Mouse (Mus musculus) heart, postnatal 0 days (tissue): ENCODE measurements around the gene 3830406C13Rik. TPM values are rescaled to one million over a fixed set of nuclear protein-coding genes. Genes with fewer than 3 reads are reported as not detected.

Experiments
- ATAC-seq: fragments of 200-750 bp; cut with Nextera tagmentation; 2 replicates; pipeline ENCODE4 v1.8.0; 2017; ENCODE audit warnings: low read depth, moderate number of reproducible peaks, moderate library complexity; ENCODE audit not compliant: insufficient read depth
- DNase-seq: peaks from one replicate; pipeline ENCODE4 v3.0.0-alpha.2; 2016; ENCODE audit warnings: low spot score
- H3K27ac ChIP-seq: fragments of 300-500 bp; sonication (generic); 2 replicates; pipeline ENCODE4 v1.5.1; 2014; ENCODE audit warnings: low read depth, mild to moderate bottlenecking
- H3K27me3 ChIP-seq: fragments of 300-500 bp; sonication (generic); 2 replicates; pipeline ENCODE4 v1.6.1; 2014; ENCODE audit warnings: low read length, mixed read lengths; ENCODE audit not compliant: control insufficient read depth, insufficient read depth
- H3K36me3 ChIP-seq: fragments of 300-500 bp; sonication (generic); replicated peaks from 2 replicates; pipeline ENCODE4 v1.6.1; 2014; ENCODE audit warnings: low read length, mixed read lengths; ENCODE audit not compliant: control insufficient read depth, insufficient read depth
- H3K4me1 ChIP-seq: fragments of 300-500 bp; sonication (generic); 2 replicates; pipeline ENCODE4 v1.6.1; 2014; ENCODE audit warnings: antibody characterized with exemption; ENCODE audit not compliant: control insufficient read depth, insufficient read depth
- H3K4me2 ChIP-seq: fragments of 300-500 bp; sonication (generic); 2 replicates; pipeline ENCODE4 v1.6.1; 2014; ENCODE audit warnings: low read depth, mild to moderate bottlenecking, low read length, moderate library complexity
- H3K4me3 ChIP-seq: fragments of 300-500 bp; sonication (generic); 2 replicates; pipeline ENCODE4 v1.5.1; 2014; ENCODE audit warnings: low read depth, low read length
- H3K9ac ChIP-seq: fragments of 300-500 bp; sonication (generic); replicated peaks from 2 replicates; pipeline ENCODE4 v1.6.1; 2014; ENCODE audit warnings: low read depth, low read length, mixed read lengths
- H3K9me3 ChIP-seq: fragments of 300-500 bp; sonication (generic); replicated peaks from 2 replicates; pipeline ENCODE4 v1.6.1; 2016; ENCODE audit warnings: low read length; ENCODE audit not compliant: control insufficient read depth
- CTCF ChIP-seq: IDR thresholded peaks from 2 replicates; pipeline ENCODE4 v1.5.1; 2016; ENCODE audit warnings: antibody characterized with exemption, control low read depth, low read depth
- EP300 ChIP-seq: IDR thresholded peaks from 2 replicates; pipeline ENCODE4 v1.6.1; 2016; ENCODE audit warnings: antibody characterized with exemption, low read depth
- WGBS: fragments of 180-500 bp; shearing (Covaris S2); extraction: QIAGEN DNeasy Blood & Tissue Kit; methylation state at CpG from one replicate; pipeline ENCODE4 v1.1.7; 2014; 5-methylcytosine and 5-hydroxymethylcytosine counted together
- polyA plus RNA-seq: library from polyadenylated mRNA; unstranded; fragments of >200 nt; fragmentation: Nextera tagmentation; extraction: Ambion mirVana; gene quantifications from 2 replicates; pipeline ENCODE4 v1.2.1, GENCODE M21; 2015
- total RNA-seq: library from RNA; depleted of rRNA; stranded (reverse); fragments of >200 nt; gene quantifications from 2 replicates; pipeline ENCODE4 v1.2.3, GENCODE M21; 2014; ENCODE audit warnings: low replicate concordance

3830406C13Rik gene
- total and polyA plus RNA-seq, 2 experiments from 2014 or later = 42.2 to 108 TPM

DNA sequence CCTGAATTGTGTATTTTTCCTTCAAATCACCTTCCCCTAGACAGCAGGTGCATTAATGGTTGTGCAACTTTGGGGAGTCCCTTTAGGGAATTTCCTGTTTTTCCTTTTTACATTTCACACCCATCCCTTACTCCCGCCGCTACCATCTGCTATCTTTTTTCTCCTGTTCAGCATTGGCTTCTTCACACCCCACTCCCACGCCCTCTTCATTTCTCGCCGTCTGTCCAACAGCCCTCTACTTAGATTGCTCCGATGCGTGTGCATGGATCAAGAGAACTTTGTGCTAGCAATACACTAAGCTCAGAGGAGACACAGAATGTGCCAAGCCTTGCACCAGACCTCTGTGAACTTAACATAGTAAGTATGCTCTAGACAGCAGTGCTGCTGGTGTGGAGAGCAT lies 12.4 kb downstream of the 3830406C13Rik start:
- H3K4me3 ChIP-seq = no peak overlapping the region
- TF ChIP-seq EP300 (no peak), CTCF (no peak)
- peaks cover 30% of the 10 kb centered on the region for H3K36me3 ChIP-seq
- H3K4me2 ChIP-seq = no peak overlapping the region
- no peaks in the 10 kb centered on the region for H3K9me3 ChIP-seq
- DNase-seq = no peak
- ATAC-seq = no peak
- no peak overlapping the region for H3K9ac ChIP-seq
- 90% methylated on average over 7 of the region's 7 CpGs for WGBS
- no peak overlapping the region for H3K27ac ChIP-seq
- H3K4me1 ChIP-seq = no peaks in the 10 kb centered on the region
- no peaks in the 10 kb centered on the region for H3K27me3 ChIP-seq

- Histone ChIP-seq H3K4me2 (no peak overlapping the region), H3K4me1 (no peaks in the 10 kb centered on the region), H3K27me3 (no peaks in the 10 kb centered on the region), H3K27ac (no peak overlapping the region), H3K9ac (no peak overlapping the region), H3K9me3 (no peaks in the 10 kb centered on the region), H3K4me3 (no peak overlapping the region), H3K36me3 (peaks cover 34% of the 10 kb centered on the region)
- ATAC-seq = no peak
- TF ChIP-seq EP300 (no peak), CTCF (no peak)
- no peak for DNase-seq
These were observed 15.2 kb downstream of the 3830406C13Rik start for GRCm38 (mm10) chr14:12299171-12299570.

- 83% methylated on average over 6 of the region's 6 CpGs for WGBS
- Histone ChIP-seq H3K9ac (no peak overlapping the region), H3K36me3 (peaks cover 29% of the 10 kb centered on the region), H3K4me3 (no peak overlapping the region), H3K4me2 (no peak overlapping the region), H3K27ac (no peak overlapping the region), H3K9me3 (no peaks in the 10 kb centered on the region), H3K27me3 (no peaks in the 10 kb centered on the region), H3K4me1 (no peaks in the 10 kb centered on the region)
- TF ChIP-seq CTCF (no peak), EP300 (no peak)
- ATAC-seq = no peak
- no peak for DNase-seq
These were observed 15.7 kb downstream of the 3830406C13Rik start for GRCm38 (mm10) chr14:12299654-12300053.

DNA sequence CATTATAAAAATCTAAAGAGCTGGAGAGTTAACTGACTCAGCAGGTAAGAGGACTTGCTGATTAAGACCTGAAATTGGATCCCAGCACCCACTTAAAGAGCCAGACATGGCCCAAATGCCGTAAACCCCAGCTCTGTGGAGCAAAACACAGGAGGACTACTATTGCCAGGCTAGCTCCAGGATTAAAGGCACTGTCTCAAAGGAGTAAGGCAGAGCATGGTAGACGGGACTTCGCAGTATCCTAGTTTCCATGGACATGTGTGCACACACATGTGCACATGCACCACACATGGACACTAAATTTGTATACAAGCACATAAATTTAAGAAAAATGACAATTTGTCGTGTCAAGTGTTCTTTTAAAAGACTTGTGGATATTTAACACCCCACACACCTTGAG lies 16.3 kb downstream of the 3830406C13Rik start:
- peaks cover 27% of the 10 kb centered on the region for H3K36me3 ChIP-seq
- 68% methylated on average over 4 of the region's 4 CpGs for WGBS
- no peak overlapping the region for H3K9ac ChIP-seq
- H3K4me2 ChIP-seq = no peak overlapping the region
- no peaks in the 10 kb centered on the region for H3K9me3 ChIP-seq
- TF ChIP-seq EP300 (no peak), CTCF (no peak)
- H3K27ac ChIP-seq = no peak overlapping the region
- H3K4me1 ChIP-seq = no peaks in the 10 kb centered on the region
- H3K27me3 ChIP-seq = no peaks in the 10 kb centered on the region
- H3K4me3 ChIP-seq = no peak overlapping the region
- ATAC-seq (no peak), DNase-seq (no peak)

- DNase-seq = no peak
- TF ChIP-seq EP300 (no peak), CTCF (no peak; the same call in 1 of the 2 replicates)
- 67% methylated on average over 3 of the region's 3 CpGs for WGBS
These were observed 16.7 kb downstream of the 3830406C13Rik start for GRCm38 (mm10) chr14:12300677-12301076.

DNA sequence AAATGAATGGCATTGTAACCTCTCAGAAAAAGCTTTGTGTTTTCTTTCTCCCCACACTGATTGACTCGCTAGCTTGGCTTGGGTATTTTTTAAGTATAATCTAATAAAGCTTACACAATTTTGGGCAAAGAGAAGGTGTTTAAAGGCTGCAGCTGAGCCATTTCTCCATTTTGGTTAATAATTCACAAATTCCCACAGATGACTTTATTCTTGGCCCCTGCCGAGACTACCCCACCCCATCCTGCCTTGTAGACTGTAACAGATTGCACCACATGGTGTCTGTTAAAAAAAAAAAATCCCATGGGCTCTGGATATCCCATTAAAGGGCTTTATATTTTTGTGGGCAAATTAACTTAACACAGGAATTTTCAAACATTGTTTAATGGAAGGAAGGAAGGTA lies 19.1 kb downstream of the 3830406C13Rik start:
- WGBS = 96% methylated on average over 2 of the region's 2 CpGs

More at GRCm38 (mm10) chr14:12300677-12301076, 16.7 kb downstream of the 3830406C13Rik start:
- H3K4me3 ChIP-seq = no peak overlapping the region
- H3K27ac ChIP-seq = no peak overlapping the region
- peaks cover 27% of the 10 kb centered on the region for H3K36me3 ChIP-seq
- no peaks in the 10 kb centered on the region for H3K4me1 ChIP-seq
- H3K9me3 ChIP-seq = no peaks in the 10 kb centered on the region
- no peak for ATAC-seq
- H3K4me2 ChIP-seq = no peak overlapping the region
- no peaks in the 10 kb centered on the region for H3K27me3 ChIP-seq
- H3K9ac ChIP-seq = no peak overlapping the region

More for the DNA sequence above, 19.1 kb downstream of the 3830406C13Rik start:
- H3K4me3 ChIP-seq = no peak overlapping the region
- DNase-seq (no peak), ATAC-seq (no peak)
- no peak overlapping the region for H3K27ac ChIP-seq
- no peak overlapping the region for H3K9ac ChIP-seq
- H3K27me3 ChIP-seq = no peaks in the 10 kb centered on the region
- peaks cover 22% of the 10 kb centered on the region for H3K36me3 ChIP-seq
- H3K4me2 ChIP-seq = no peak overlapping the region
- H3K9me3 ChIP-seq = no peaks in the 10 kb centered on the region
- H3K4me1 ChIP-seq = no peaks in the 10 kb centered on the region
- TF ChIP-seq EP300 = no peak
- no peak for TF ChIP-seq CTCF
